Mouse (Mus musculus): Measurements from ENCODE around the gene Slc7a10. TPM values are rescaled to one million over a fixed set of nuclear protein-coding genes. Genes with fewer than 3 reads are reported as not detected.

Gene Slc7a10
- 1.0 and 1.2 TPM in 2 replicates for polyA plus RNA-seq (2016; fragmentation: Nextera tagmentation; extraction: Ambion mirVana)

DNA sequence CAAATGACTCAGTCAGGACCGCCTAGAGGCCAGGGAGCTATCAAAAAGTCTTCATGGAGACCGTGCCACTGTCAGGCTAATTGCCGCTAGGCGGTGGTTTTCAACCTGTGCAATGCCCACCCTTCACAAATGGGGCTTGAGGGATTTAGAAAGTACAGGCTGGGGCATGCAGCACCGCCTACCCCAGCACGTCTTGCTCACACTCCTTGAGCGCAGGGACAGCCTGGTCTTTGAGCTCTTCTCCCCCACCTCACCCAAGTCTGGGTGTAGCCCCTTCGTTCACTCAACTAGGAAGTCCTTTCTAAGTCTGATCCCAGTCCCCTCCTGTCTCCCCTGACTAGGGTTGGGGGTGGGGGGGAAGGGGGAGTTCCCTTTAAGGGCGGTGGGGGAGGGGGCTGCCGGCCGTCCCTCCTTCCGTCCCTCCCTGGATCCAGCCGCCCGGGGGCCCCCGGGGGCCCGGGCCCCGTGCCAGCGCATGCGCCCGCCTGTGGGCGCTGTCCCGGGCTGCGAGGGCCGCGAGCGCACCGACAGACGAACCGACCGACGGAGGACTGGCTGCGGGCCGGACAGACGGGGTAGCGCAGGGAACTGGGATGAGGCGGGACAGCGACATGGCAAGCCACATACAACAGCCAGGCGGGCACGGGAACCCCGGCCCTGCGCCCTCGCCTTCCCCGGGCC lies at the start of gene Slc7a10:
Gene Slc7a10, plus strand, starts transcription at position 497 of the 681 bp plus-strand sequence.
- Histone ChIP-seq H3K27ac (replicated peaks) (no peak within 1 kb of the TSS), H3K27me3 (peaks cover 57% of the 10 kb centered on the region), H3K36me3 (no peaks in the 10 kb centered on the region), H3K9ac (replicated peaks) (peak within 1 kb of the TSS; percentile 47), H3K4me2 (replicated peaks) (peak within 1 kb of the TSS; percentile 56), H3K4me1 (peaks cover 15% of the 10 kb centered on the region), H3K9me3 (0 out of 2 replicates have a peak, but pooled peaks cover 6% of the 10 kb centered on the region), H3K4me3 (peak within 1 kb of the TSS; percentile 38)
- no peak for ATAC-seq (ENCODE audit: low FRiP score, low read depth)
- WGBS: 3% methylated on average over 33 of the region's 43 CpGs

DNA sequence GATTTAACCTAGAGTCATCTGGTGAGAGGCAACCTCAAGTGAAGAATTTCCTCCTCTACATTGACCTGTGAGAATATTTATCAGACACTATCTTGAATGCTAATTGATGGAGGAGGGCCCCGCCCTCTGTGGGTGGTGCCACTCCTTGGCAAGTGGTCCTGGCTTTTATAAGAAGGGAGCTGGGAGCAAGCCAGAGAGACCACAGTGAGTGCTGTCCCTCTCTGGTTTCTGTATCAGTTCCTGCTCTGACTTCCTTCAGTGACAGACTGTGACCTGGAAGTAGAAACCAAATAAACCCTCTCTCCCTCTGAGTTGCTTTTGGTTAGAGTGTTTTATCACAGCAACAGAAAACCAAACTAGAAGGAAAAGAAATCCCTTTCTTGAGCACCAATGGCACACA lies 48.7 kb upstream of the Slc7a10 start:
- no peaks in the 10 kb centered on the region for H3K9me3 ChIP-seq
- 82% methylated on average over 1 of the region's 1 CpGs for WGBS
- no peak overlapping the region for H3K9ac ChIP-seq (replicated peaks)
- ATAC-seq (ENCODE audit: low FRiP score, low read depth): no peak
- no peak overlapping the region for H3K27ac ChIP-seq (replicated peaks)
- no peaks in the 10 kb centered on the region for H3K36me3 ChIP-seq
- H3K4me1 ChIP-seq: no peaks in the 10 kb centered on the region
- 0 out of 2 replicates have a peak, but pooled peaks cover 3% of the 10 kb centered on the region for H3K27me3 ChIP-seq
- no peak overlapping the region for H3K4me2 ChIP-seq (replicated peaks)
- H3K4me3 ChIP-seq: no peak overlapping the region

DNA sequence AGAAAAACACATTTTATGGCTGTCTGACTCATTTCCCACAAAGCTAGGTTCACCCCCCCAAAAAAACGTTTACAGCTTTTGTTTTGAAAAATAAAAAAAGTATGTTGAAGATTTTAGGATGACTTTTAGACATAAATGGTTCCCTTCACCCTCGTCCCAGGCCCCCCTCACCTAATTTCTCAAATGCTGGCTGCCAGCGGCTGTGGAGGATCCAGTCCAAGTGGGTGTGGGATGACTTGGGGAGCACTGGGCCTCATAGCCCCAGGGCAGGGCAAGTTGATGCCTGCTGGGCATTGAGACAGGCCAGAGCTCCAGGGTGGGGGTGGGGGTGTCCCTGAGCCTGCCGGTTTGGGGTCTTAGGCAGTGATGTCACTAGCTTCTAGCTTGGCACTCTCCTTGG lies 47.7 kb upstream of the Slc7a10 start:
- 67% methylated on average over 4 of the region's 4 CpGs for WGBS
- no peak for ATAC-seq (ENCODE audit: low FRiP score, low read depth)
- H3K27me3 ChIP-seq: 0 out of 2 replicates have a peak, but pooled peaks cover under 1% of the 10 kb centered on the region
- H3K4me2 ChIP-seq (replicated peaks): no peak overlapping the region
- H3K9me3 ChIP-seq: no peaks in the 10 kb centered on the region
- no peak overlapping the region for H3K4me3 ChIP-seq
- no peak overlapping the region for H3K9ac ChIP-seq (replicated peaks)
- H3K27ac ChIP-seq (replicated peaks): no peak overlapping the region
- H3K36me3 ChIP-seq: no peaks in the 10 kb centered on the region
- H3K4me1 ChIP-seq: no peaks in the 10 kb centered on the region

DNA sequence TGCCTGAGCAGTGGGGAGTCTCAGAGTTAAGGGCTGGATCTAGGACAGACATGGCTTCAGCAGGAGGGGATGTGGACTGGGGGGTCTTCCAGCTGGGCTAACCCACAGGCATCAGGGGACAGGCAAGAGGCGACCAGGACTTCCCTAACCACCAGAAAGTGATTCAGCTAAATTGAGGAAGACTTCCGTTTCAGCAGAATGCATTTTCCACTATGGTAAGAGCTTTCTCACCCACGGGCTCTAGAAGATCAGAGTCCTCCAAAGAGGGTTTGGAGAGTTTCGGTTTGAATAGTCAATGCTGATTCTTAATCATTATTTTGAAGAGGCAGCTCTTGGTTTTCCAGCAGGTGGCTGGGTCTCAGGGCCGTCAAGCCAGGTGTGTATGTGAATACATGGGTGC lies 46.3 kb upstream of the Slc7a10 start:
- 82% methylated on average over 5 of the region's 5 CpGs for WGBS
- no peak for ATAC-seq (ENCODE audit: low FRiP score, low read depth)
- no peaks in the 10 kb centered on the region for H3K36me3 ChIP-seq
- H3K9me3 ChIP-seq: no peaks in the 10 kb centered on the region
- H3K9ac ChIP-seq (replicated peaks): no peak overlapping the region
- H3K27ac ChIP-seq (replicated peaks): no peak overlapping the region
- no peaks in the 10 kb centered on the region for H3K4me1 ChIP-seq
- H3K4me2 ChIP-seq (replicated peaks): no peak overlapping the region
- no peak overlapping the region for H3K4me3 ChIP-seq
- H3K27me3 ChIP-seq: no peaks in the 10 kb centered on the region

DNA sequence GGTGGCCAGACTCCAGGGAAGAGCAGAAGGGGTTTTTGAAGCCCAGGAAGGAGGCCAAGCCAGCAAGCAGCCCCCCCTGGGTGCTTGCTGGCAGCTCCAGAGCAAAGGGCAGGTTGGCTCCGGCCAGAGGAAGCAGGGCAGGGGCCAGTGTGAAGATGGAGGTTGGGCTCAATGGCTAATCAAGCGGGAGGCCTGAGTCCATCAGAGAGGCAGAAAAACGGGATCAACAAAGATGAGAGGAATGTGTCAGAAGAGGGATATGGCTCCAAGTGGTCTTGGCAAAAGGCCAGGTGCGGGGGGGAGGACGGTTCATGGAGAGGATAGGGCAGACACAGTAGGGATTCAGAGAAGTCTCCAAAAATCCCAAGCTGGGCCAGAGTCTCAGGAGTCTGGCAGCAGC lies 44.7 kb upstream of the Slc7a10 start:
- WGBS: 75% methylated on average over 5 of the region's 5 CpGs
- no peak for ATAC-seq (ENCODE audit: low FRiP score, low read depth)
- Histone ChIP-seq H3K4me1 (no peaks in the 10 kb centered on the region), H3K36me3 (no peaks in the 10 kb centered on the region), H3K9ac (replicated peaks) (no peak overlapping the region), H3K9me3 (no peaks in the 10 kb centered on the region), H3K27me3 (no peaks in the 10 kb centered on the region), H3K4me3 (no peak overlapping the region), H3K27ac (replicated peaks) (no peak overlapping the region), H3K4me2 (replicated peaks) (no peak overlapping the region)

DNA sequence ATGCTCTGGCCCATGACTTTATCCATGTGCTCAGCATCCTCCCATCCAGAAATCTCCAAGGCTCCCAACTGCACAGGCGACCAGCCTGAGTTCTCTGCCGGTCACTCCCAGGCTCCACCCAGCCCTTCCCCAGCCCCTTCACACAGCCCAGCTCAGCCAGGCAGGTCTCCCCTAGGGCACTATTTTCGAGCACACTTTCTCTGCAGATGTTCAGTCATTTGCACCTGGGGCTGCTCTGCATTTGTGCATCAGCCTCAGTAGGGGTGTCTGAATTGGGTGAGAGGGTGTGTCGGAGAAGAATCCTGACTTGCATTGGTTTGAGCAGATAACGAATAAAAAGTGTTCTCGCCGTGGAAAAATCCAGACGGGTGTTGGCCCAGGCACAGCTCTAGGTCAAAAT lies 43.7 kb upstream of the Slc7a10 start:
- 0 out of 2 replicates have a peak, but pooled peaks cover 2% of the 10 kb centered on the region for H3K4me1 ChIP-seq
- 78% methylated on average over 8 of the region's 8 CpGs for WGBS
- H3K9ac ChIP-seq (replicated peaks): no peak overlapping the region
- H3K4me2 ChIP-seq (replicated peaks): no peak overlapping the region
- ATAC-seq (ENCODE audit: low FRiP score, low read depth): no peak
- H3K27ac ChIP-seq (replicated peaks): no peak overlapping the region
- no peak overlapping the region for H3K4me3 ChIP-seq
- no peaks in the 10 kb centered on the region for H3K36me3 ChIP-seq
- H3K27me3 ChIP-seq: no peaks in the 10 kb centered on the region
- H3K9me3 ChIP-seq: no peaks in the 10 kb centered on the region

DNA sequence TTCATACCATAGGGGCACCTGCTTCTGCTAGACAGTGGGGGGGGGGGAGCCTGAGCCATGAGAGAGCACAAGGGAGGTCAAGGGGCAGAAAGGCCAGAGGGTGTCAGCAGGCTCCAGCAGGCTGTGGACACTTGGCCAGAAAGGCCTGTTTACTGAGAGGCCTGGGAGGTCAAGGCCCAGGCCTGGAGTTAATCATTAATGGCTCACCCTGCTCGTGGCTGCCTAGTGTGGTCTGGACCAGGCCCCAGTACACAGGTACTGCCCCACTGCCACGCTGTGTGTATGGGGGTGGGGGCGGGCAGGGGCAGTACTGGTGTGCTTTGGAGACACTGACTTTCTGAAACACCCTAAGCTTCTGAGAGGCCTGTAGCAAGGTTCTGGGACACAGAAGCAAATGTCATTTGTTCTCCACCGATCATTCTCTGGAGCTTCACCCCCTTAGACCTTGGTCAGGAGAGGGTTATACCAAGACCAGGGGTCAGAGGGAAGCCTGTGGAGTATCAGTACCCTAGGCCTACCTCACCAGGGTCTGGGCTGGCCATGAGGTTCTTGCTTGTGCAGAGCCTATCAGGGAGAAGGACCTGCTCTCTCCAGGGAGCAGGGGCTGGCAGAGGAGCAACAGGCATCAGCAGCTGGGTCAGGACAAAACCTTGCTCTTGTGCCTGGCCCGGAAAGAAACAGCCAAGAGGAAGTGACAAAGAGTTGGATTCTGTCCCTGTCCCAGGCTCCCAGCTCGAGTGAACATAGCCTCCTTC lies 42.1 kb upstream of the Slc7a10 start:
- WGBS: 70% methylated on average over 6 of the region's 6 CpGs
- Histone ChIP-seq H3K4me2 (replicated peaks) (no peak overlapping the region), H3K4me1 (0 out of 2 replicates have a peak, but pooled peaks cover 6% of the 10 kb centered on the region), H3K9me3 (no peaks in the 10 kb centered on the region), H3K4me3 (no peak overlapping the region), H3K27me3 (no peaks in the 10 kb centered on the region), H3K36me3 (no peaks in the 10 kb centered on the region), H3K9ac (replicated peaks) (no peak overlapping the region), H3K27ac (replicated peaks) (no peak overlapping the region)
- ATAC-seq (ENCODE audit: low FRiP score, low read depth): no peak

DNA sequence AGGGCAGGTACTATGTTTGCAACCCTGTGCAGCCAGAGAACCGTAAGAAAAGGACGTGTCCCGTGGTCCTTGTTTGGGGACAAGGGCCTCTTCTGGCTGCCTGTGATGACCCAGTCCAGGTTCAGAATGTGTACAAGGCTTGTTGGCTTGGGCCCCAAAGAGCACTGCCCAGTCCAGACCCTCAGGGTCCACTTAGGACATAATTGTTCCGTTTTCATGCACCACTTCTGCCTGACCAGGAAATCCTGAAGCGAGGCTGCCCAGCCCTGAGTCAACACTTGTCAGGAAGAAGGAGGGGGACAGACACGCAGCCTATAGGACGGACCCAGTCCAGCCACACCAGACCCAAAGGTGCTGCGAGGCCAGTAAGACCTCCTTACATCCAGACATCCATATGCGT lies 41.1 kb upstream of the Slc7a10 start:
- ATAC-seq (ENCODE audit: low FRiP score, low read depth): no peak
- no peaks in the 10 kb centered on the region for H3K27me3 ChIP-seq
- H3K4me2 ChIP-seq (replicated peaks): no peak overlapping the region
- no peak overlapping the region for H3K9ac ChIP-seq (replicated peaks)
- 83% methylated on average over 9 of the region's 9 CpGs for whole genome bisulfite sequencing
- no peaks in the 10 kb centered on the region for H3K36me3 ChIP-seq
- 0 out of 2 replicates have a peak, but pooled peaks cover 6% of the 10 kb centered on the region for H3K4me1 ChIP-seq
- no peak overlapping the region for H3K4me3 ChIP-seq
- H3K9me3 ChIP-seq: no peaks in the 10 kb centered on the region
- no peak overlapping the region for H3K27ac ChIP-seq (replicated peaks)

DNA sequence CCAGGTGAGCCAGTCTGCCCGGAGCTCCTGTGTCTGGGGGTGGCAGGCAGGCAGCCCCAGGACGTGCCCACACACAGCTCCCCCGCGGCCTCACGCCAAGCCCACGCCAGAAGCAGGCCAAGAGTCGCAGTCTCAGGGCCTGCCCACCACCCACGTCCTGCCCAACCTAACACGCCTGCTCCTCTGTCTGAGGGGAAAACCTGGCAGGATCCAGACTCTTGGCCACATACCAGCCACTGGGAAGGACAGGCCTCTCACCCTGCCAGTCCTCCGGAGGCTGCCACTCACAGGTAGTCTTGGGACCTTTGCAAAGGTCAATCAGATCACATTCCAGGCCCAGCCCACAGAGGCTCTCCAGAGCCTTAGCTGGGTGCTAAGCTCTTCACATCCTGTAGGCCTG lies 39.9 kb upstream of the Slc7a10 start:
- Histone ChIP-seq H3K9me3 (no peaks in the 10 kb centered on the region), H3K36me3 (no peaks in the 10 kb centered on the region), H3K4me3 (no peak overlapping the region), H3K27me3 (no peaks in the 10 kb centered on the region), H3K4me2 (replicated peaks) (no peak overlapping the region), H3K4me1 (0 out of 2 replicates have a peak, but pooled peaks cover 6% of the 10 kb centered on the region), H3K27ac (replicated peaks) (no peak overlapping the region), H3K9ac (replicated peaks) (no peak overlapping the region)
- WGBS: 80% methylated on average over 10 of the region's 10 CpGs
- no peak for ATAC-seq (ENCODE audit: low FRiP score, low read depth)

DNA sequence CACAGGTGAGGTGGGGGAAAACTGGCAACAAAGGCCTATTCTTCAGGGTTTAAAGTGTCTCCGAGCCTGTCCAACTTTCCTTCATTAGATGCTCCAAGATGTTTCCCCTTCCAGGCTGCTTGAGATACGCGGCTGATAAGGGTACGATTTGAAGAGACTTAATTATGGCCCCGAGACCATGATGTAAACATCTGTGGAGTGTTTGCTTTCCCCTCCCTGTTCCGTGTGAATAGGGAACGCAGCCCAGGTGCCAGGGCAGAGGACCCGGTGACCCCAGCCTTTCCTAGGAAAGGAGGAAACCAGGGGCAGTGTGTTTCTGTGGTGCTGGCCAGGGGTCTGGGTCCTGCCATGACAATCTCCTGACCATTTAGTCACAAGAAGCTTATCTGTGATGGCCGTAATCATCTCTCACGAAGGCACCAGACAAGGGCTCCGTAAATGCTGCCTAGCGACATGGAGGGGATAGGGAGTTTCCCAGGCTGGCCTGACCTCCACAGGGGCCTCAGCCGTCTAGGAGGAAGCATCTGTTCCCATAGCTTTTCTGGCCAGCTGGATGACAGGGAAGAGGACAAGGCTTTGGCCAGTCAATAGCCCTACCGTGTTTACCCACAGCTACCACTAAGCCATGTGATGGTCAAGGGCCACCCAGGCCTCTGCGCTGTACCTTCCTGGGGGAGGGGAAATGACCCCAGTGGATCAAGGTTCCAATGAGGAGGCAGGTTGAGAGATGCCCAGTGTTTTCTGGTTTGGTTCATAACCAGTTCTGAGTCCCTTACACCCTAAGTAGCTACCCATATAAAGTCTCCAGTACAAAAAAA lies 36.4 kb upstream of the Slc7a10 start:
- Histone ChIP-seq H3K9me3 (no peaks in the 10 kb centered on the region), H3K4me3 (no peak overlapping the region), H3K36me3 (no peaks in the 10 kb centered on the region), H3K4me2 (replicated peaks) (no peak overlapping the region), H3K9ac (replicated peaks) (no peak overlapping the region), H3K27ac (replicated peaks) (no peak overlapping the region), H3K27me3 (no peaks in the 10 kb centered on the region), H3K4me1 (0 out of 2 replicates have a peak, but pooled peaks cover 6% of the 10 kb centered on the region)
- 73% methylated on average over 15 of the region's 15 CpGs for WGBS
- ATAC-seq (ENCODE audit: low FRiP score, low read depth): no peak

DNA sequence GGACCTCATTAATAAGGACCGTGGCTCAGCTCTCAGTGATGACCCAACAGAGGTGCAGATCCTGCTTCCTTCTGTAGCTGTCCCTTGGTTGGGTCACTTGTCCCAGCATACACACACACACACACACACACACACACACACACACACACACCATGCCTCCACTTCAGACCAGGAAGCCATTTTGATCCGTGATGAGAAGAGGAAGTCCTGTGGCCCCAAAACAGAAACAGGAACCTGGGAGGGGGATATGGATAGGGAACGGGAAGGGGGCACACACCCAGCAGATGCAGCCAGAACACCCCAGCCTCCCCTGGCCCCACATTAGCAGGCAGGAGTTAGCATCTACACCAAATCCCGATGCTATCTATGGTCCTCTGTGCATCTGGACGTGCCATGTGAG lies 35.3 kb upstream of the Slc7a10 start:
- H3K9ac ChIP-seq (replicated peaks): no peak overlapping the region
- 0 out of 2 replicates have a peak, but pooled peaks cover 6% of the 10 kb centered on the region for H3K4me1 ChIP-seq
- no peak overlapping the region for H3K4me3 ChIP-seq
- H3K27me3 ChIP-seq: no peaks in the 10 kb centered on the region
- WGBS: 84% methylated on average over 5 of the region's 5 CpGs
- no peaks in the 10 kb centered on the region for H3K36me3 ChIP-seq
- H3K27ac ChIP-seq (replicated peaks): no peak overlapping the region
- ATAC-seq (ENCODE audit: low FRiP score, low read depth): no peak
- H3K9me3 ChIP-seq: no peaks in the 10 kb centered on the region
- no peak overlapping the region for H3K4me2 ChIP-seq (replicated peaks)

DNA sequence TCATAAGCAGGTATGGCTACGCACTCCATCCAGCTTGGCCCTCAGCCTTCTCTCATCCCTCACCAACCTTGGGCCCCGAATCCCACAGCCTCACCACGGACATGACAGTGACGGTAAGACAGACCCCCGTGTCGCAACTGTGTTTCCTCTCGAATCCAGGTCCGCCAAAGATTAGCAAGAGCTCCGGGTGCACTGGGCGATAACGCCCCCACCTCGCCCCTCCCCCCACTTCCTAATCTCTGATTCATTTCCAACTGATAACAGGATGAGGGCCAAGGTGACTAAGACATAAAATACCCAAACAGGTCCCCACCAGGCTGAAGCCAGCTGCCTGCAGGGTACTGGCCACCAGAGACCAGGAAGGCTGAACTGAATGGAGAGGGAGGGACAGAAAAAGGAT lies 31.7 kb upstream of the Slc7a10 start:
- Histone ChIP-seq H3K36me3 (no peaks in the 10 kb centered on the region), H3K4me2 (replicated peaks) (no peak overlapping the region), H3K9ac (replicated peaks) (no peak overlapping the region), H3K27ac (replicated peaks) (no peak overlapping the region), H3K4me3 (no peak overlapping the region), H3K9me3 (peaks cover 2% of the 10 kb centered on the region; the same call in 1 of the 2 replicates), H3K27me3 (no peaks in the 10 kb centered on the region), H3K4me1 (no peaks in the 10 kb centered on the region)
- WGBS: 79% methylated on average over 12 of the region's 12 CpGs
- no peak for ATAC-seq (ENCODE audit: low FRiP score, low read depth)

Data from midbrain, embryonic 12.5 days (tissue).